Mouse (Mus musculus) forebrain, embryonic 12.5 days (tissue): ENCODE results near the gene Olfr1352. TPM values are rescaled to one million over a fixed set of nuclear protein-coding genes. Genes with fewer than 3 reads are reported as not detected.
"Not testable (repeated sequence)": the region's sequence is repeated elsewhere in the genome, so short reads cannot be mapped to it uniquely, and the experiment has no call there.

Source experiments
- ATAC-seq: fragments of 200-750 bp; cut with Nextera tagmentation; 2 replicates; pipeline ENCODE4 v1.8.0; 2017; ENCODE audit warnings: moderate TSS enrichment; ENCODE audit not compliant: low FRiP score
- H3K27ac ChIP-seq: fragments of 300-500 bp; sonication (generic); 2 replicates; pipeline ENCODE4 v1.5.1; 2016; ENCODE audit warnings: mild to moderate bottlenecking
- H3K27me3 ChIP-seq: fragments of 300-500 bp; sonication (generic); 2 replicates; pipeline ENCODE4 v1.6.1; 2016; ENCODE audit warnings: mild to moderate bottlenecking
- H3K36me3 ChIP-seq: fragments of 300-500 bp; sonication (generic); replicated peaks from 2 replicates; pipeline ENCODE4 v1.6.1; 2016; ENCODE audit warnings: mild to moderate bottlenecking
- H3K4me1 ChIP-seq: fragments of 300-500 bp; sonication (generic); 2 replicates; pipeline ENCODE4 v1.6.1; 2016
- H3K4me2 ChIP-seq: fragments of 300-500 bp; sonication (generic); 2 replicates; pipeline ENCODE4 v1.6.1; 2016; ENCODE audit warnings: mild to moderate bottlenecking, moderate library complexity
- H3K4me3 ChIP-seq: fragments of 300-500 bp; sonication (generic); replicated peaks from 2 replicates; pipeline ENCODE4 v1.5.1; 2016; ENCODE audit warnings: mild to moderate bottlenecking
- H3K9ac ChIP-seq: fragments of 300-500 bp; sonication (generic); 2 replicates; pipeline ENCODE4 v1.6.1; 2016; ENCODE audit warnings: mild to moderate bottlenecking
- H3K9me3 ChIP-seq: fragments of 300-500 bp; sonication (generic); 2 replicates; pipeline ENCODE4 v1.6.1; 2016
- whole genome bisulfite sequencing: fragments of 180-500 bp; shearing (Covaris S2); methylation state at CpG from one replicate; pipeline ENCODE4 v1.1.7; 2016; 5-methylcytosine and 5-hydroxymethylcytosine counted together
- polyA plus RNA-seq: library from polyadenylated mRNA; unstranded; fragments of >200 nt; fragmentation: Nextera tagmentation; extraction: Ambion mirVana; gene quantifications from 2 replicates; pipeline ENCODE4 v1.2.1, GENCODE M21; 2016

Olfr1352 gene
- not detected in 2 replicates for polyA plus RNA-seq

GRCm38 (mm10) chr10:78980750-78981149, at the start of gene Olfr1352:
Olfr1352 (plus strand) TSS chr10:78981050.
- Histone ChIP-seq H3K36me3 (no peaks in the 10 kb centered on the region), H3K9me3 (no peaks in the 10 kb centered on the region), H3K9ac (no peak within 1 kb of the TSS), H3K4me2 (no peak within 1 kb of the TSS), H3K4me3 (no peak within 1 kb of the TSS), H3K4me1 (no peaks in the 10 kb centered on the region), H3K27me3 (no peaks in the 10 kb centered on the region), H3K27ac (no peak within 1 kb of the TSS)
- no peak for ATAC-seq

- WGBS: 86% methylated on average over 1 of the region's 1 CpGs
- H3K4me2 ChIP-seq, H3K9me3 ChIP-seq, H3K9ac ChIP-seq, ATAC-seq, H3K27me3 ChIP-seq, H3K4me3 ChIP-seq, H3K27ac ChIP-seq, H3K36me3 ChIP-seq, H3K4me1 ChIP-seq: not testable (repeated sequence)
These were observed 30.5 kb upstream of the Olfr1352 start, which contains the start of gene Olfr8 for GRCm38 (mm10) chr10:78950336-78950735. Olfr8 (plus strand) TSS chr10:78950636.

GRCm38 (mm10) chr10:78963009-78963408, 17.8 kb upstream of the Olfr1352 start, which contains the start of gene Olfr1353:
Olfr1353 (plus strand) TSS chr10:78963309.
- not testable (repeated sequence) for H3K4me1 ChIP-seq, ATAC-seq, H3K27me3 ChIP-seq, H3K4me3 ChIP-seq, H3K4me2 ChIP-seq, H3K36me3 ChIP-seq, H3K9me3 ChIP-seq, H3K9ac ChIP-seq, H3K27ac ChIP-seq

GRCm38 (mm10) chr10:79012172-79012571, 31.3 kb downstream of the Olfr1352 start, which contains the start of gene Olfr1351:
Olfr1351 (plus strand) TSS chr10:79012472.
- no peaks in the 10 kb centered on the region for H3K4me1 ChIP-seq
- ATAC-seq: no peak
- no peaks in the 10 kb centered on the region for H3K36me3 ChIP-seq
- WGBS: 71% methylated on average over 1 of the region's 1 CpGs
- H3K27ac ChIP-seq: no peak within 1 kb of the TSS
- H3K9ac ChIP-seq: no peak within 1 kb of the TSS
- H3K4me2 ChIP-seq: no peak within 1 kb of the TSS
- H3K4me3 ChIP-seq: no peak within 1 kb of the TSS
- no peaks in the 10 kb centered on the region for H3K27me3 ChIP-seq
- 0 out of 2 replicates have a peak, but pooled peaks cover 3% of the 10 kb centered on the region for H3K9me3 ChIP-seq

GRCm38 (mm10) chr10:79028441-79028840, 47.6 kb downstream of the Olfr1352 start, which contains the start of gene Olfr57:
Olfr57 (plus strand) TSS chr10:79028741.
- Histone ChIP-seq H3K36me3 (no peaks in the 10 kb centered on the region), H3K4me3 (no peak within 1 kb of the TSS), H3K27me3 (no peaks in the 10 kb centered on the region), H3K9ac (no peak within 1 kb of the TSS), H3K27ac (no peak within 1 kb of the TSS), H3K4me1 (no peaks in the 10 kb centered on the region), H3K9me3 (no peaks in the 10 kb centered on the region), H3K4me2 (no peak within 1 kb of the TSS)
- ATAC-seq: no peak

Other genes starting within 250 kb of the Olfr1352 start
- 0.13 and 0.44 TPM in 2 replicates for gene Ccdc105, start 228.0 kb upstream of the Olfr1352 start, polyA plus RNA-seq
- gene Slc1a6, start 200.6 kb upstream of the Olfr1352 start, polyA plus RNA-seq: 1.7 and 1.8 TPM in 2 replicates
- gene Olfr1356, start 128.9 kb upstream of the Olfr1352 start, polyA plus RNA-seq: not detected in 2 replicates
- not detected in 2 replicates for gene Olfr1355, start 105.5 kb upstream of the Olfr1352 start, polyA plus RNA-seq
- 0.12 TPM in 1 of 2 replicates, not detected in the other for gene Olfr1354, start 67.9 kb upstream of the Olfr1352 start, polyA plus RNA-seq
- gene Olfr8, start 30.4 kb upstream of the Olfr1352 start, polyA plus RNA-seq: not detected in 2 replicates
- gene Olfr1353, start 17.7 kb upstream of the Olfr1352 start, polyA plus RNA-seq: not detected in 2 replicates
- not detected in 2 replicates for gene Olfr1351, start 31.4 kb downstream of the Olfr1352 start, polyA plus RNA-seq
- gene Olfr57, start 47.7 kb downstream of the Olfr1352 start, polyA plus RNA-seq: 0.12 and 0.23 TPM in 2 replicates
- gene 2610008E11Rik, start 116.5 kb downstream of the Olfr1352 start, polyA plus RNA-seq: 45.7 and 47.7 TPM in 2 replicates
- gene Vmn2r80, start 167.7 kb downstream of the Olfr1352 start, polyA plus RNA-seq: not detected in 2 replicates